Mouse (Mus musculus) ovary, adult 18-20 months (tissue): ENCODE data around the gene Sox6.

Experiments
- DNase-seq: peaks from one replicate; pipeline ENCODE4 v3.0.0; 2022; ENCODE audit warnings: low spot score, mixed read lengths

Sox6 gene

DNA sequence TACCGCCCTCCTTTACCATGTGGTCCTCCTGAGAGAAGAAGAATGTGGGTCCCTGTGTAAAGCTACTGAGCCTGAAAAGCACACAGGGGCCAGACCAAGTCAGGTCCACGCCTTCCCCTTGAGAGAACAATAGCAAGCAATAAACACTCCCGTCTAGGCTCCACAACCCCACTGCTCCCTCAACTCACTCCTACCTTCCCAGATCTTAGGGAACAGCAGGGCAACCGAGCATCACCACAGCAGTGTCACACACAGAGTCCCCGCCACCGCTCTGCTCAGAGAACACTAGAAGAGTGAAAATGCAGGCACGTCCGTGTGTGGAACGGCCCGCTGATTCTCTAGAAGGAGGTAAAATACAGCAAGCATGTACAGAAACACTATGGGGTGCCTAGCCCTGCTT, 208.2 kb downstream of the Sox6 start:
- DNase-seq = no peak

DNA sequence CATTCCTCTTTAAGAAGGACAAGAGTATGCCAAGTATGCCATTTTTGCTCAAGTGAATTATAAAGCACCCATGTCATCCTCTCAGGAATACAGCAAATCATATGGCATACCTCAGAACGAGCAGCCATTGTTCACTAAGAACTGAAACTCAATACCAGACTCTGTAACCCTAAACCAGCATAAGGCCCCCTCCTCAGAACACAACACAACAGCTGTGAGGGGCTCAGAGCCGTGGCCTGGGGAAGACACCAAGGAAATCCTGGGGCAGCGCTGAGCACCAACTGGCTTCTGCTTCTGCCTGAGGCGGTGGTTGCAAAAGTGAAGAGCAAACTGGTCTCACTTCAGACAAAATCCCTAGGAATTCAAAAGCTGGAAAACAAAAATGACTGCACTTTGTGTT, 208.8 kb downstream of the Sox6 start:
- no peak for DNase-seq

DNA sequence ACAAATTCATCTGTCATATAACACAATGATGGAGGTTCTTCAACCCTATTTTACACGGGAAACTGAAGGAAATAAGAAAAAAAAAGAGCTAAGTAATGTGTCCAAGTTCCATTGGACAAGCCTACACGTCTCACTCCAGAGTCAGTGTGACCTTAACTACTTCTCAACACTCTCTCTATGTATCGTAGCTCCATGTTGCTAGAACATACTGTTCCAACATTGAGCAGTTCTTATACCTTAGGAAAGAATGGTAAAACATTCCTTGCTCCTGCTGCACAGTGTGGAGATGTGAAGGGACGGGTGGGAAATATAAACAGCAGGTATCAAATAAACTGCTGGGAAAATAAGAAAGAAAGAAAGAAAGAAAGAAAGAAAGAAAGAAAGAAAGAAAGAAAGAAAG, 209.3 kb downstream of the Sox6 start:
- no peak for DNase-seq

DNA sequence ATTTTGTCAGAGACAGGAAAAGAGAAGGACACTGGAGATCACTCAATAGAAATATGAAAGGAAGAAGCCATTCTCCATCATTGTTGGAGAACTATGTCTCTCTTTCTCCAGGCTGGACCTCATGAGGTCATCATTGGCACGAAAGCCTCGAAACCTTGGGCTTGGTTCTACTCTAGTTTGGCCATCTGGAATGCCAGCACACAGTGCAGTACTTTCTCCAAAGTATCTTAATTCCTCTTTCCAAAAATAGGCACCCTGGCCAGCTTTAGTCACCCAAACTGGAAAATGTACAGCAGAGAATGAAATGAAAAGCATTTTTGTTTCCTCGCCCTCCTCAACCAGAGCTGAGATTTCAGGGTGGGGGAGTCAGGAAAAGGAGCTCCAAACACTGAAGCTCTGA, 213.3 kb downstream of the Sox6 start:
- no peak for DNase-seq

DNA sequence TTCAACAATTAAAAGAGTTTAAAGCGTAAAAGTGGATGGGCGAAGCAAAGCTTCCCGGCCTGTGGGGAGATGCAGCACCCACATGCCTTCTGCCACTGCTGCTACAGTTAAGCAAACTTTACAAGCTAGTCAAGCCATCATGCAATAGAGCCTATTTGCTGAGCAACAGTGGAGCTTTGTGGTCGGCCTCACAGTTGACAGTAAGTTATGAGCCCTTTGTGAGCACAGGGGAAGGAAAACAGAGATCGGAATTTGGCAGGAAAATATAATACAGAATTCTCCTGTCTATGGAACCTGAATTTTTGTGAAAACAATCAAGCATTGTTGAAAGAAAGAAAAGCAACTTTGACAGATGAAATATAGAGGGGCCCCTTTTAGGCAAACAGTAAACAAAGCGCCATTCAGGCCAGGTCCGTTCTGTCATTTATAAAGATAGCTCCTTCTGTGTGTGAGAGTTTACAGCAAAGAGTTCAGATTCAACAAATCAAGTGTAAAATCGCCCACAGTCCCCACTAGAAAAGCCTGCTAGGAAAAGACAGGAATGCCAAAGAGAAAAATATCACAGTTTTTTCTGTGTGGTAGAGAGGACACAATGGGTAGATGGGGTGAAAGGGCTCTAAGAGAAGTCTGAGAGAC, 213.9 kb downstream of the Sox6 start:
- no peak for DNase-seq

DNA sequence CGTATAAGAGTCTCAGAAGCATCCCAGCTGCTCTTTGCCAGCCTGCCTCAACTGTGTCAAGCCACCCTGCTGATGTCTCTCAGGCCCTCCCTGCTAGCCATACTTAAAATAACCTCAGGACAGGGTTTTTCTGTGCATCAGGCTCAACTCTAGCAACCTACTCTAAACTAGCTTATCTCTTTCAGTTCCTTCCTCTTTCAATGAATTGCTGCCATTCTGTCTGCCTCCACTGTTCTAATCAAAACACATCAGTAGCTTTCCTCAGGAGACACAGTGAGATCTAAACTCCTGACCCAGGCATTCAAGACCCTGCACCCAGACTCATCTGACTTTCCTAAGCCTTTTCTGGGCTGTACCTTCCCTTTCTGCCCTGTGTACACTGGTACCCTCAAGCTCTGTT, 219.5 kb downstream of the Sox6 start:
- DNase-seq = no peak

DNA sequence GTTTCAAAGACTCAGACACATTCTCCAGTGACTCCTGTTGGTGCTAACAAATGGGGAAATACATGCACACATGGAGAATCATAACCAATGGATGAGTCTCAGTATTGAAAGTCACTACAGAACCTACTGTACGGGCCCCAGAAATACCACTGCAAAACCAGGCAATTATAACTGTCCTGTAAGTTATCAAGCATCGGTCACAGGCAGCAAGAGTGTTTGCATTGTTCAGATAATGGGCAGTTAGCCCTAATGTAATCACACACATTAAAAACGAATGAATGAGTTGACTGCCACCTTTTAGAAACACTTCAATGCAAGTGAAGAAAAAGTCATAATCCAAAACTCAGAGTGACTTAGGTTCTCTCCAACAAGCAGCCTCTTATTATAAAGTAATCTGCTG, 235.3 kb downstream of the Sox6 start:
- no peak for DNase-seq

DNA sequence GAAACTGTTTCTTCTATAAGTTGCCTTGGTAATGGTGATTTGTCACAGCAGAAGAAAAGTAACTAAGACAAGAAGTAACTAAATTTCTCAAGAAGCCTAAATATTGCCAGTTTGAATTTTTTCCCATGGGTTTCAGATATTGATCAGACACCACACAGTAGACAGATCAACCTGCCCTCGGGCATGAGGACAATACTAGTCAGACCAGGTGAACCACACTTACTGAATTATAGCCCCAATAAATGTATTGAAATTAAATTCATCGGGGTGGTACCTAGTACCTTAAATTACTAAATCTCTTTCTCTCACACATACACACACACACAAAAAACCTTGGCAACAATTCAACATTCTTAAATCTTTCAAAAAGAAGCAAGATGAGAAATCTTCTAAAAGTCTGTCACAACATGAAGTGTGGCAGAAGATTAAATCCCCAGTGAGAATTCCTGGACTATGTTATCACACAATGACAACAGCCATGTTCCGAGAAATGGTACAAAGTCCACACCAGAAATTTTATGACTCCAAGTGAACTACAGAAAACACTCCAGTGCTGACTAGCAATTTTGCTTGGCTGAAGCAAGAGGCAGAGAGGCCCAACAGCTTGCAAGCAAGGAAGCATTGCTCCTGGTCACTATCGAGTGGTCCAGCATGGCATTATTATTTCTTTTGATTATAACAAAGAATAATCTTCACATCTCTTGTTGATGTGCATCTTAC, 244.3 kb downstream of the Sox6 start:
- DNase-seq = no peak

DNA sequence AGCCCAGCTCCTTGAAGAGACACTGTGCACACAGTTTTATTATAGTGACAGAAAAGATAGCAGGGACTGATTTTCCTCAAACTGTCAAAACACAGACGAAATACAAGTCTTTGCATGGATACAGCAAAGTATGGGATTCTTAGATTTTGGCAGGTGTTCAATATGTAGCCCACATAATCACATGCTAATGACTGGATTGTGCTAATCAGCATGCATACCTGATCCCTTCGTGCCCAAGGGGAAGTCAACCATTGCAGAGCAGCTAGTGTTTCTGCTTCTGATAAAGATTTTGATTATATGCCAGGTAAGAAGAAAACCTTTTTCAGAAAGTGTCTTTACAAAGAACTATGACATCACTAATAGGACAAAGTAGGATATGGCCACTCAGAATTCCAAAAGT, 245.8 kb downstream of the Sox6 start:
- DNase-seq = no peak

DNA sequence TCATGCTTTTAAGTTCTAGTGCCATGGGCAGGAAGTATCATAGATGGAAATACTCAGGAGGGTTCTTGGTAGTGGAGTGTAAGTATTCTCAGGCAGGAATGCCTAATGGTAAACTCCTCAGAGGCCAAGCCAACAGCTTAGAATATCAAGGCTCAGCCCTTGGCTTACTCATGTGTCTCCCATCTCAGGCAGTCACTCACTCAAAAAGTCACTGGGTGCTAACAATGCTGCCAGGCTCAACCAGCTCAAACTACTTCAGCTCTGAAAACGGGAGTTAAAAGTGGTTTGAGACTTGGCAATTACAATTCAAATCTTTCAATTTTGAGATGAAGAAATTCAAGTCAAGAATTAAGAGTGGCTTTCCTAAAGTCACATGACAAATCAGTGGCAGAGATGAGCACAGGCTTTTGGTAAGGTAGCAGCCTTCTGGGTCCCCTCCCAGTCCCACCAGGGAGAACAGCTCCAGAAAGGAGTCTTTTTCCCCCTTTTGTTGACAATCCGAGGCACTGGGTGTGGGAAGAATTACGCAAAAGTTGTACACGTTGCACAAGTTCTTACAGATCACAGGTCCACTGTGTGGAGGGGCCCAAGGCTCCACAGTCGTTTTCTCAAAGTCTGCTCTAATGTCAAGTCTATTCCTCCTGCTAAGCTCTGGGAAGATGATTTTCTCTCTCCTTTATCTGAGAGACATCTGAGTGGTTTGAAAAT, 249.3 kb downstream of the Sox6 start:
- DNase-seq = no peak

DNA sequence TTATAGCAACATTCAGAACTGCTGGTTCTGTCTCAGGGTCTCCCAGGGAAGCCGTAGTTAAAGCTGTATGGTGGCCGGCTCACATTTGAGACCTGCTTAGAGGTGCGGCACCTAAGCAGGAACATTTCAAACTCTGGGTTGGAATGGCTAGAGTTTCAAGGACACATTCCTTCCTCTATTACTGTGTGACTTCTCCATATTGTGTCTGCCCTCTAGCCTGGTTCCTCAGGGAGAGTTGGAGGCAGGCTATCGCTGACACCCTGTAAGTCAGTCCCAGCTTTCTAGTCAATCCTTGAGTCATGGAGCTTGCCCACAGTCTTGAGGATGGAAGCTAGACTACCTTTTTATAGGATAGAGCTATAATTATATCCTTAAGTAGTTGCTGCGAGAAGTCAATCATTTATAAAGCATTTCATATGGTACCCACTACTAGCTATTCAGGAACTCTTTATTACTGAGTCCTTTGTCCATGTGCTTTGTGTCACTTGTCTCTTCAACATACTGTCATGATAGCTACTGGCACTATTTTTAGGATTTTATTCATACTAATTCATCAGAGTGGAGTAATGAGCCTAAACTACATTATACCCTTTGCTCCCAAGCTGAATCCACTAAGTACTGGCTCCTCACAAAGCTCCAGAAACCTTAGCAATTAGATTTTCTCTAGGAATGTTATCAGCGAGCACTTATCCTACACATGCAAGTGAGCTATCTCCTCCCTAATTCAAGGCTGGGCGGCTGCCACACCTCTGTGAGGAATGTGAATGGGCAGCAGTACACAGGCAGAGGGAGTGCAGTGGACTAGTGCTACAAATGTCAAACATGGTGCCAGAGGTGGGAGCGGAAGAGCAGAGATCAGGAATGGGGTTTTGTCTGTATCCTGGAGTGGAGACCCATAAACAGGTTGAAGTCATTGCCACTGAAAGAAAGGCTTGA, 254.3 kb downstream of the Sox6 start:
- peak; percentile 10 for DNase-seq

DNA sequence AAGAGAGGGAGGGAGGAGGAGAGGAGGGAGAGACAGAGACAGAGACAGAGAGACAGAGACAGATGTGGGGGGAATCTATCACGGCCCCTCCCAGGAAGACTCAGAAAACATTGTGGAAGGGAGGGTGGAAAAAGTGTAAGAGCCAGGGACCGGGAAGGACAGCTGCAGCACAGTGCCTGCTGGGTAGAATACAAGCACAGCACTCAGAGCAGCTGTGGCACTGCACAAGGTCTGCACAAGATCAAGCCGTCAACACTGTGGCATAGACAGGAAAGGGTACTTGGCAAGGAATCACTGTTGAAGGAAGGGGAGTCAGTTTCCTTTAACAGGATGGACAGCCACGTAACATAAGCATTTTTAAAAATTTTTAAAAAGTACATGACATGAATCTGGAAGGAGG, 258.4 kb downstream of the Sox6 start:
- no peak for DNase-seq

DNA sequence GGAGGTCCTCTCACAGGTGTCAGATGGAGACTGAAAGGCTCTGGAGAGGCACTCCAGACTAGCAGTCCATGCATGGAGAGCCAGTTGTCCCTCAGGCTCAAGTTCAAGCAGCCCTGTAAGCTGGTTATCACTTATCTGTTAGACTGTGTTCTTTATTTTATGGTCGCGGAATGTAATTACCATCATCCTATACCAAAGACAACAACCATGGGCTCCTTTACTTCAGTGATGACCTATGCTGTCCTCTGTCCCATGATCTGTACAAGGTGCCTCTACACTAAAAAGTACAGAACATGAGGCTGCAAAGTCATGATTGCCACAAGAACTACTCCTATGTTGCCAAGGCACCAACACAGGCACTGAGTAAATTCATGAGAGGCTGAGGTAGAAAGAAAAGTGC, 259.1 kb downstream of the Sox6 start:
- DNase-seq = no peak

DNA sequence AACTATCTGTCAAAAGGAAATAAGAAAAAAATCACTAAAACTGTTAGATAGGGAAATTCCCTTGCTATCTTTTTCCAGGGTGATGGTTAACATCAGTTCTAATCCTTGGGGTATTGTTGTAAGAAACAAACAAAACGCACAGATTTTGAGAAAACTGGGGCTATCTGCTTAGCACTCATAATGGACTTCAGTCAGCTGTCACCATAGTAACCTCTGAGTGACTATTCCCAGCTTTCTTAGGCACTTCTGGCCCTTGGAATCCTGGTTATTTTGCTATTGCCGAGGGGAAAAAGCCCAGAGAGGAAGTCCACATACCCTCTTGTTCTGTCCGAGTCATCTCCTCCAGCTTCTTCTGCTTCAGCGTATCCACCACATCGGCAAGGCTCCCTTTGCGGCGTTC, 261.9 kb downstream of the Sox6 start:
- no peak for DNase-seq

DNA sequence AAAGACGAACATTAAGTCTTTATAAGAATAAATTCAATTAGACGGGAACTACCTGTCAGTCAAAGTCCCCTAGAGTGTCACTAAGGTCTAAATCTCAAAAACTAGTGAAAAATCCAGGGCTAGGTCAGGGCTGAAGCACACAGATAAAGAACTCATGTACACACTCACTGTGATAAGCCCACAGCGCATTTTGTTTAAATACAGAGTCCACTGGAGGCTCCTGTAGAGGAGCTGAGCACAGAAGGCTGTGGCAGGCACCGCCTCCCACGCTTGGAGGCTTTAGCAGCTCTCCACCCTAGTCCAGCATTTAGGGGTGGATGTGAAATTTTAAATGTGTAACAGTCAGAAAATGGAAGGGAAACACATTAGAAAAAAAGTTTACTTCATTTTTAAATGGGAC, 262.3 kb downstream of the Sox6 start:
- DNase-seq = no peak

DNA sequence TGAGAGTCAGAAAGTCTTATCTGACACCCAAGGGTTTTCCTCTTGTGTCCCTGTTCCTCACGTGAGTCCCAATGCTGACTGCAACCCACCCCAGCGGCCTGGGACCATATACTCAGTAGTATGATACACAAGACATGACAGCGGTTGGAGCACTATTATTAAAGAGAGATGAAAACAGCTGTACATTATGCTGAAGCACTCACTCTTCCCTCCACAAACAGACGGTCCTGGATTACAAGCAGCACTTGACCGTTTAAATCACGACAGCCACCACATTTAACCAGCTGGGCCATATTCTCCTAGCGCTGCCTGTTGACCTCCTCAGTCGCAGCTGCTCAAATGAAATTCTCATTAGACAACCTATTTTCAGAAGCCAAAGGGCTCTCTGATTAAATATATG, 272.3 kb downstream of the Sox6 start:
- DNase-seq = no peak

DNA sequence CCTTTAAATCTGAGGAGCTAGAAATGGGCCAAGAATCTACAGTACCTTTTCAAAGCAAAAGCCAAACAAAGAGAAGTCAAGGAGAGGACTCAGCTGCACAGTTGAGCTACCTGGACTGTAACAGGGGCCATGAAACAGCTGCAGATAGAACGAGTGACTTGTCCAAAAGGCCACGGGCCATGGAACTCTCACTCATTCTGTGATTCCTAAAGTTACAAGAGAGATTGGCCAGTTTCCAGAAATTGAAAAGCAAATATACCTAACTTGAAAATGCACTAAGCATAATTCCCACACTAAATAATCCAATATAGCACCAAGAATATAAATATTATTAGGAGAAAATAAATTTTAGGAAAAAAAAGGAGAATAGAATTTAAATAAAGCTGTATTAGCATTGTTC, 274.7 kb downstream of the Sox6 start:
- DNase-seq = no peak

DNA sequence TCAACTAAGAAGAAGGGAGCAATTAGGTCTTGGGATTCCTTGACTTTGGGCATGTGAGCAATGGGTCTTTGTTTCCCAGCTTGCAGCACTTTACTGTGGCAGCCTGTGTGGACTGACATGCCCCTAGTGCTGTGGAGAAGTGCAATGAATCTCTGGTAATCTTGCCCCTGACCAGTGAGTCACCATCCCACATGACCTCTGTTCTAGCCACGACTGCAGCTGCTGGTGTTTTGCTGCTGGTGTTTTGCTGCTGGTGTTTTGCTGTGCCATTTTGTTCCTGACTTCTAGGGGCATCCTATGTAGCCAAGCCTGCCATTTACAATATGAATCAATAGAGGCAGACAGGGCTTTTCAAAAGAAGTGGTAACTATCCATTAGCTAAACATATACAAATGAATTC, 280.4 kb downstream of the Sox6 start:
- no peak for DNase-seq

DNA sequence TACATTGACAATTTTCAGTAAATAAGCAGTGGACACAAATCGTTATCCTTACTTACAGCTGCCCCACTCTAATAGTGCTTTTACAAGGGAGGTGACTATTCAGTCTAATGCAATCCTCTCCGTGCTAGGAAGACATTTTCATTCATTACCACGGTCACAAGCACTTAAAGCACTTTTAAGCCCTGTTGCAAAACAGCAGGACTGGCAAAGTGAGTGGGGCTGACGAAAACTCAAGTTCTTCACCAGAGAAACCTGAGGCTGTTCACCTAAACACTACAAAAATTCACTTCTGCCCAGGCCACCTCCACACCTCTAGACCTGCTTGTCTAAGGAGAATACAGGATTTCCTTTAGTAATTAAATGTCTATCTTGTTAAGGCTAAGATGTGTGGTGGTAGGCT, 283.3 kb downstream of the Sox6 start:
- no peak for DNase-seq

DNA sequence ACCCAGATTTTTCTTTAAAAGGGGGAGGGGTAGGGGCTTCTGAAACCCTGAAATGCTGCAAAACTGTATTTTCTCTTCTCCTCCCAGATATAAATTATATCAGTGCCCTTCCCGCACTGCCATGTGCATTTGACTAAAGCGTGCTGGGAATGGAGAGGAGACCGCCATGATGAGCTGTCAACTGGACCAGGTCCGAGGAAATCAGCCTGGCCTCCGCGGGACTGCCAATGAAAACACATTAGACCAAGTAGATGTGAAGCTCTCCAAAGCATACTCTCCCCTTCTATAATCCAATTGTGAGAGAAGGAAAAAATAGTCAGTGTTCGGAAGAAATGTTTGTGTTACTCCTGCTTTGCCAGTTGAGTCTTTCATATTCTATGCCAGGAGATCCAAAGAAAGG, 284.4 kb downstream of the Sox6 start:
- DNase-seq = no peak

DNA sequence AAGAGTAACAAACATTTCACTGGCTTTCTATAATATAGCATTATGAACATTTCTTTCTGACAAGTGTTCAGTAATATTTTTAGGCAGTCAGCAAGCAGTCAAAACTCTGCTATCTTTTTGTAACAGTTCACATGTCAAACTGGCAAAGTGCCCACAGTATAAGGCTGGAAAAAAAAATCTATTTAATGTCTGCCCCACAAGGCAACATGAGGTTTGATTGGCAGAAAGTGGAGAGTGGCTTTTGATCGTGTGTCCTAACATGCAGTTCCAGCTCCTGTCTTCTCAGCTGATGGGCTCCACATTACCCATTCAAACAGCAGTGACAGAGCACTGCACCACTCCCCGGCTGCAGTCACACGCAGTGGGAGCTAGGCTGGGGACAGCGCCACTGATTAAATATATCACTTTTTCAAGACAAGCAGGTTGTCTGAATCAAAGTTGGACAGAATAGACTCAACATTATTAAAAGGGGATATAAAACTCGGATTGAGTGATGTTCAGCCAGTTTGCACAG, 286.4 kb downstream of the Sox6 start:
- DNase-seq = no peak

DNA sequence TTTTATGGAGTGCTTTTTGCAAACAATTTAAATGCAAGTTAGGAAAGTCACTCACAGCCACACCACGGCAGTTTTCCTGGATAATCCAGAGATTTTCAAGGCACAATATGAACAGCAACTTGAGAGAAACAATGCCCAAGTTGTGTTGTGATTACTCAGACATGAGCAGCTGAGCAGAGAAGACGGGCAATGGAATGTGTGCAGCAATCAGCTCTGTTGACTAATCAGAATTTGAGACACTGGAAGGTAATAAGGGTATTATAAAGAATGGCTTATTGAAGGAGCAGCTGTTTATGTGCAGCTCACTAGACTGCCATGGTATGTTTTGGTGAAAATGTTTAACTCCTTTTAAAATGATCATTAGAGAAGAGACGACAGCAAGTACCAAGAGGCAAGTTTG, 287.5 kb downstream of the Sox6 start:
- no peak for DNase-seq
